21 mouse cellular contexts compared by ENCODE assay signal in genomic region chr6:146254216-146254820, GRCm38 (mm10).
A peak's percentile ranks its signal among the peaks of the same experiment; 100 is the strongest.
DNase-seq lines count a peak whose midpoint lies in the region; ATAC-seq and TF ChIP-seq lines count a peak whose summit lies in the region.
"Had no signal": no experiment of that assay in that cellular context is flagged by ENCODE, and none has a peak within 500 bp of the region (broad histone marks: within the 10 kb centered on the region; RNA-seq: fewer than 3 reads in every experiment).

No protein-coding gene starts in this region.

- H3K27ac ChIP-seq in hindbrain, embryonic 16.5 days (ENCODE audit: low read depth, low read length): no peak overlapping the region
- H3K27ac ChIP-seq in hindbrain, embryonic 11.5 days (ENCODE audit: low read depth, low read length): no peak overlapping the region
- no peak overlapping the region for H3K27ac ChIP-seq in midbrain, postnatal 0 days (ENCODE audit: low read depth, low read length)
- H3K27ac ChIP-seq: hindbrain, embryonic 14.5 days; kidney, embryonic 15.5 days had no signal

- no peaks in the 10 kb centered on the region for H3K36me3 ChIP-seq in hindbrain, embryonic 16.5 days (ENCODE audit: control insufficient read depth, insufficient read depth, low read length)
- no peaks in the 10 kb centered on the region for H3K36me3 ChIP-seq in hindbrain, embryonic 11.5 days (ENCODE audit: control insufficient read depth, insufficient read depth, low read length)
- H3K36me3 ChIP-seq in midbrain, postnatal 0 days (ENCODE audit: insufficient read depth, low read length): no peaks in the 10 kb centered on the region
- H3K36me3 ChIP-seq: heart, embryonic 12.5 days; kidney, embryonic 15.5 days had no signal

- no peak overlapping the region for H3K4me2 ChIP-seq in hindbrain, embryonic 16.5 days (ENCODE audit: low read length)
- H3K4me2 ChIP-seq in hindbrain, embryonic 11.5 days (replicated peaks; ENCODE audit: low read depth, low read length): no peak overlapping the region
- no peak overlapping the region for H3K4me2 ChIP-seq in midbrain, postnatal 0 days (ENCODE audit: low read depth, low read length, poor library complexity, severe bottlenecking)
- H3K4me2 ChIP-seq: heart, embryonic 12.5 days; hindbrain, embryonic 14.5 days; kidney, embryonic 15.5 days had no signal

- no peak overlapping the region for H3K9ac ChIP-seq in hindbrain, embryonic 16.5 days (ENCODE audit: low read depth, low read length)
- no peak overlapping the region for H3K9ac ChIP-seq in hindbrain, embryonic 11.5 days (ENCODE audit: low read depth, low read length)
- H3K9ac ChIP-seq in midbrain, postnatal 0 days (replicated peaks; ENCODE audit: low read length, poor library complexity, severe bottlenecking): no peak overlapping the region
- H3K9ac ChIP-seq: heart, embryonic 12.5 days; hindbrain, embryonic 14.5 days; kidney, embryonic 15.5 days had no signal

- H3K4me1 ChIP-seq in hindbrain, embryonic 16.5 days (ENCODE audit: control insufficient read depth, insufficient read depth, low read depth, low read length): no peaks in the 10 kb centered on the region
- H3K4me1 ChIP-seq in hindbrain, embryonic 11.5 days (replicated peaks; ENCODE audit: control insufficient read depth, insufficient read depth, low read length): no peaks in the 10 kb centered on the region
- peaks cover 3% of the 10 kb centered on the region; the same call in 1 of the 2 replicates for H3K4me1 ChIP-seq in midbrain, postnatal 0 days (ENCODE audit: insufficient read depth, low read length)

- WGBS in hindbrain, embryonic 16.5 days: 69% methylated on average over 3 of the region's 3 CpGs
- WGBS in hindbrain, embryonic 11.5 days: 87% methylated on average over 3 of the region's 3 CpGs
- 79% methylated on average over 3 of the region's 3 CpGs for WGBS in midbrain, postnatal 0 days

- no peak for TF ChIP-seq CTCF in midbrain, postnatal 0 days (IDR thresholded peaks at IDR 0.05)

- no peaks in the 10 kb centered on the region for H3K27me3 ChIP-seq in hindbrain, embryonic 16.5 days (replicated peaks; ENCODE audit: control insufficient read depth, insufficient read depth, low read length)
- H3K27me3 ChIP-seq in hindbrain, embryonic 11.5 days (ENCODE audit: control insufficient read depth, insufficient read depth, low read length): no peaks in the 10 kb centered on the region
- H3K27me3 ChIP-seq in midbrain, postnatal 0 days (ENCODE audit: insufficient read depth, low read length): no peaks in the 10 kb centered on the region
- H3K27me3 ChIP-seq: heart, embryonic 12.5 days; kidney, embryonic 15.5 days; megakaryocyte, embryonic 14.5 days; Patski had no signal

- H3K4me3 ChIP-seq in hindbrain, embryonic 16.5 days (ENCODE audit: low read length): no peak overlapping the region
- no peak overlapping the region for H3K4me3 ChIP-seq in hindbrain, embryonic 11.5 days (ENCODE audit: low read depth, low read length)
- H3K4me3 ChIP-seq in midbrain, postnatal 0 days (ENCODE audit: low read depth, low read length): no peak overlapping the region
- H3K4me3 ChIP-seq: gastrocnemius, adult 2 months; heart, embryonic 12.5 days; kidney, embryonic 15.5 days; megakaryocyte, embryonic 14.5 days; myocyte had no signal

- no peak for DNase-seq in hindbrain, embryonic 11.5 days (ENCODE audit: low spot score)
- peak; percentile 10 to 14 for DNase-seq in right cerebral cortex, postnatal 10 days (ENCODE audit: low spot score in 2 of 2)
- no peak for DNase-seq in right cerebral cortex, postnatal 4 days
- peak; percentile 26 for DNase-seq in forelimb bud, embryonic 11.5 days (ENCODE audit: low read depth, low spot score)
- DNase-seq in midbrain, postnatal 0 days (ENCODE audit: low spot score): peak; percentile 28
- no peak for DNase-seq in kidney, postnatal 36 days
- DNase-seq: adrenal gland, adult 8-10 months; cerebellum, adult 9-11 months; heart, postnatal 14 days; lung, adult 18-20 months; lung, postnatal 14 days; thymus, postnatal 4 days had no signal

- H3K9me3 ChIP-seq in hindbrain, embryonic 16.5 days (ENCODE audit: control insufficient read depth, low read length): no peaks in the 10 kb centered on the region; the same call in 1 of the 2 replicates
- no peaks in the 10 kb centered on the region for H3K9me3 ChIP-seq in hindbrain, embryonic 11.5 days (ENCODE audit: control insufficient read depth, low read length)
- no peaks in the 10 kb centered on the region for H3K9me3 ChIP-seq in midbrain, postnatal 0 days (ENCODE audit: low read length)

- ATAC-seq in hindbrain, embryonic 16.5 days: peak; percentile 81
- no peak for ATAC-seq in hindbrain, embryonic 11.5 days (ENCODE audit: low FRiP score)
- ATAC-seq in midbrain, postnatal 0 days (ENCODE audit: low FRiP score): 0 out of 2 replicates have a peak, but pooled peaks have one; percentile 49
- ATAC-seq: intestine, postnatal 0 days; Patski had no signal

Comparison
In these comparisons a context has a peak if more than half of its experiments do, and no peak if none do; other contexts are left out.
1. DNase-seq: peak in right cerebral cortex, postnatal 10 days (2 of 2), forelimb bud, embryonic 11.5 days (single experiment) and midbrain, postnatal 0 days (single experiment); none in hindbrain, embryonic 11.5 days (single experiment), right cerebral cortex, postnatal 4 days (single experiment) and kidney, postnatal 36 days (0 of 2).